Mouse (Mus musculus) CD4-positive, CD25-positive, alpha-beta regulatory T cell, adult 4 months (primary cell): ENCODE measurements around the gene Vars. TPM values are rescaled to one million over a fixed set of nuclear protein-coding genes. Genes with fewer than 3 reads are reported as not detected.
"Not testable (repeated sequence)": the region's sequence is repeated elsewhere in the genome, so short reads cannot be mapped to it uniquely, and the experiment has no call there.

ENCODE experiments used
- ATAC-seq: one replicate; pipeline ENCODE4 v1.8.0; 2017
- polyA plus RNA-seq, 2 experiments: library from polyadenylated mRNA; unstranded; fragments of 100-300 nt; shearing (Covaris generic); gene quantifications; one replicate each; pipeline ENCODE4 v1.2.1; 2017

The Vars gene
- polyA plus RNA-seq, 2 experiments from 2014 or later, result 28.4 to 31.6 TPM

GRCm38 (mm10) chr17:34972069-34972749, 28.6 kb upstream of the Vars start, which contains the start of the genes Hspa1a and Hspa1l:
TSS of gene Hspa1a (minus strand) at chr17:34972156.
TSS of gene Hspa1l (plus strand) at chr17:34972703.
- peak; percentile 95 for ATAC-seq

DNA sequence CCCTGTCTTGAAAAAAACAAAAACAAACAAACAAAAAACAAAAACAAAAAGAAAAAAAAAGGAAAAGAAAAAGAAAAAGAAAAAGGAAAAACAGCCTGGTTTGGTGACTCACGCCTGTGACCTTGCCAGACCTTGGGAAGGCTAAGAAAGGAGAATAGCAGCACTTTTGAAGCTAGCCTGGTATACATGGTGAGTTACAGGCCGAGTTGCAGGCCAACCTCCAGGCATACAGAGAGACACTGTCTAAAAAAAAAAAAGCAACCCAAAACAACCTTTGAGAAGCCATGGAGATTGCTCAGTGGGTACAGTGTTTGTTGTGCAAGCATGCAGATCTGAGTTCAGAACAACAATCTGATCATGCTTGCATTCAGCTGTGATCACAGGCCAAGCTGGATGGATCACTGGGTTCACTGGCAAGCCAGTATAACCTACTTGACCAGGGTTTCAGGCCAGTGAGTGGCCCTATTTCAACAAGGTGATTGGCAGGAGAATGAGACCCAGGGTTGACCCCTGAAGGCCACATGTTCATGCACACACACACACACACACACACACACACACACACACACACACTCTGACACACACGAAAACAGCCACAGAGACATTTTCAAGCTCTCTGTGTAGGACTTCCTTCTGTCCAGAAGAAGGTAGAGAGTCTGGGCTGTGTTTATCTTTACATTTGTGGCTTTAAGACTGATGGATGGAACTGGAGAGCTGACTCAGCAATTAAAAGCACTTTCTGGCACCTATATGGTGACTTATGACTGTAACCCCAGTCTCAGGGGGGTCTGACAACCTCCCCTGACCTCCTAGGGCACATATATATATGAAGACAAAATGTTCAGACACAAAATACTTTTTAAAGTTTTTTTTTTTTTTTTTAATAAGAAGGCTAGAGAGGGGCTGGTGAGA, 24.9 kb upstream of the Vars start:
- ATAC-seq, result no peak

- no peak for ATAC-seq
Observed at GRCm38 (mm10) chr17:34977000-34977399, 23.8 kb upstream of the Vars start.

DNA sequence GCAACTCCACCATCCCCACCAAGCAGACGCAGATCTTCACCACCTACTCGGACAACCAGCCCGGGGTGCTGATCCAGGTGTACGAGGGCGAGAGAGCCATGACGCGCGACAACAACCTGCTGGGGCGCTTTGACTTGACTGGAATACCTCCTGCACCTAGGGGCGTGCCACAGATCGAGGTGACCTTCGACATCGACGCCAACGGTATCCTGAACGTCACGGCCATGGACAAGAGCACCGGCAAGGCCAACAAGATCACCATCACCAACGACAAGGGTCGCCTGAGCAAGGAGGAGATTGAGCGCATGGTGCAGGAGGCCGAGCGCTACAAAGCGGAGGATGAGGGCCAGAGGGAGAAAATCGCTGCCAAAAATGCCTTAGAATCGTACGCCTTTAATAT, 22.5 kb upstream of the Vars start:
- ATAC-seq, result no peak

DNA sequence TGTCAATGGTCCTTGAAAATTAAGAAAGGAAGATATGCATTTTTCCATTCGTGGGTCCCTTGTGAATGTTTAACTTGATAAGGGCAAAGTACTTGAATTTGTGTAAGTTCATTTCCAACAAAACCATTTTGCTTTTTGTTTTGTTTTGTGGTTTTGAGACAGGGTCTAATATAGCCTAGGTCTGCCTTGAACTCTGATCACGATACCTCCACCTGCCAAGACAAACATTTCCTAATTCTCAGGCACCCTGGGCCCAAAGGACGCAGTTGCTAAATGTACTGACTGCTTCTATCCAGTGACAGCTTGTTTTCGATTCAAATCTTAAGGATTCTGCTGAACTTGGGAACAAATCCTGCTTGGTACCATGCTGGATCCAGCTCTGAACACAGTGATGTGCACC, 21.2 kb upstream of the Vars start:
- no peak for ATAC-seq

GRCm38 (mm10) chr17:34980655-34981054, 20.1 kb upstream of the Vars start:
- peak; percentile 56 for ATAC-seq

GRCm38 (mm10) chr17:34981690-34982180, 19.1 kb upstream of the Vars start, which contains the start of gene Lsm2:
TSS of gene Lsm2 (plus strand) at chr17:34981862.
- peak; percentile 84 for ATAC-seq

- no peak for ATAC-seq
Observed at GRCm38 (mm10) chr17:34982328-34982727, 18.5 kb upstream of the Vars start.

- peak; percentile 28 for ATAC-seq
Observed at GRCm38 (mm10) chr17:34984218-34984617, 16.6 kb upstream of the Vars start.

DNA sequence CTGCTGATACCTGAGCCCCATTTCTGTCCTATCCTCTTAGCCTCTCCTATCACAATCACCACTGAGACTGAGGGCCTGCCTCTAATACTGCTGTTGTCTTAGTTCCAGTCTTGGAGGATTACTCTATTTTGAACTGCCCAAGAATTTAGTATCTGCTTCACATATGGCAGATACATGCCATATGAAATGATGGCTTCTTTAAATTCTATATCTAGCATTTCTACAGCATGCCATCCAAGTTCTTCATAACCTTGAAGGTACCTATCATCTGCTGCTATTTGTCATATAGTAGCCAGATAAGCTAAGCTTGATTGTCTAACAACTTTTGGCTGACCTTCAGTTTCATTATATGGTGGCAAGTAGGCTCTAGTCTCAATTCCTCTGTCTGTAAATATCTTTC, 6.0 kb upstream of the Vars start:
- ATAC-seq, result no peak

DNA sequence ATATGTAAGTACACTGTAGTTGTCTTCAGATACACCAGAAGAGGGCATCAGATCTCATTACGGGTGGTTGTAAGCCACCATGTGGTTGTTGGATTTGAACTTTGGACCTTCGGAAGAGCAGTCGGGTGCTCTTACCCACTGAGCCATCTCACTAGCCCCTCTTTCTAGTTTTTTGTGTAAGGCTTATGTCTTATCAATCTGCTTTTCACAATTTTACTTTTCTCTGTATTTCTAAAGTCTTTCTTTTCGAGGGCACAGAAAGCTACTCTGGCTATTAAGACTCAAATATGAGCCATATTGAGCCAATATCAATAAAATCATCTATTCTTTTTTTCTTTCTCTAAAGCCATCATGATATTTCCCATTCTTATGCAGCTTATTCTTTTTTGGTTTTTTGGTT, 5.6 kb upstream of the Vars start:
- not testable (repeated sequence) for ATAC-seq

- not testable (repeated sequence) for ATAC-seq
Observed at GRCm38 (mm10) chr17:34995927-34996326, 4.9 kb upstream of the Vars start.

GRCm38 (mm10) chr17:34996411-34997141, 4.2 kb upstream of the Vars start:
- no peak for ATAC-seq

DNA sequence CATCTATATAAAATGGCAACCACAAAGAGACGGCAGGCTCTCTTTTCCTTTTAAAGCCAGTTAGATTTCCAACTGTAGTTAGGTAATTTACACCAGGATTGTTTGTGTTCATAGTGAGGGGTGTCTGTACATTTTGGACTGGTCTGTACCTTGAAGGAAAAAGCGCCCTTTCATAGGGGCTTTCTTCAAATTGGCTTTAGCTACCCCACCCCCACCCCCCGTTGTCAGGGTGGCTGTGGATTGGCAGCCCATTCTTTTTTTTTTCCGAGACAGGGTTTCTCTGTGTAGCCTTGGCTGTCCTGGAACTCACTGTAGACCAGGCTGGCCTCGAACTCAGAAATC, 3.7 kb upstream of the Vars start:
- ATAC-seq, result no peak

GRCm38 (mm10) chr17:34998526-34999430, 2.0 kb upstream of the Vars start:
- ATAC-seq, result no peak

DNA sequence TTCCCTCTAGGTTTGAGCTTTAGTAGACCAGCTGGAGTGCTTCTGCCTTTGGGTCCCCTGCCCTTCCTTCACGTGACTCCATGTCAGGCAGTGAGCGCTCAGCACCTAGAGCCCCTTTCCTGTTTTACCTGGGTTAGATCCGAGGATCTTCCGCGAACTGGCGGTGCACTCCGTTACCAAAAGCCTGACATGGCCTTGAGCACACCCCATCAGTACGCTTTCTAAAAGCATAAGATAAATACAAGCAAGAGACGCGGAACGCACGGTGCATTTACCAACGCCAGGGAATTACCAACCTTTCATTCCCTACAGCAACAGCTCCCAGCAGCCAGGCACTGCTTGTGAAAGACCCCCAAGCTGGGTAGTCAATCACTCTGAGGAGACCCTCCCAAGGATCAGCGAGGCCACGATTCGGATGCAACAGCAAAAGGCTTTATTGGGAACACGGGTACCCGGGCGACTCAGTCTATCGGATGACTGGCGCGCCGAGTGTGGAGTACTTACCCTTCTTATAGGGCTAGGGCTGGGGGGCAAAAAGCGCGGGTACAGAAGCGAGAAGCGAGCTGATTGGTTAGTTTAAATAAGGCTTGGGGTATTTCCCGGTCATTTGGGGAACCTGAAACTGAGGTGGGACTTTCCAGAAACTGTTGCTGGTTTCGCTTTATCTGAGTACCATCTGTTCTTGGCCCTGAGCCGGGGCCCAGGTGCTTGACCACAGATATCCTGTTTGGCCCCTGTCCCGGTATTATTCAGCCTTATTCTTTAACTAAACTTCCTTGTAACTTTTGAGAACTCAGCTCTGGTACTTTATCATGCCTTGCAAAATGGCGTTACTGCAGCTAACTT, 693 bp upstream of the Vars start:
- peak; percentile 31 for ATAC-seq

DNA sequence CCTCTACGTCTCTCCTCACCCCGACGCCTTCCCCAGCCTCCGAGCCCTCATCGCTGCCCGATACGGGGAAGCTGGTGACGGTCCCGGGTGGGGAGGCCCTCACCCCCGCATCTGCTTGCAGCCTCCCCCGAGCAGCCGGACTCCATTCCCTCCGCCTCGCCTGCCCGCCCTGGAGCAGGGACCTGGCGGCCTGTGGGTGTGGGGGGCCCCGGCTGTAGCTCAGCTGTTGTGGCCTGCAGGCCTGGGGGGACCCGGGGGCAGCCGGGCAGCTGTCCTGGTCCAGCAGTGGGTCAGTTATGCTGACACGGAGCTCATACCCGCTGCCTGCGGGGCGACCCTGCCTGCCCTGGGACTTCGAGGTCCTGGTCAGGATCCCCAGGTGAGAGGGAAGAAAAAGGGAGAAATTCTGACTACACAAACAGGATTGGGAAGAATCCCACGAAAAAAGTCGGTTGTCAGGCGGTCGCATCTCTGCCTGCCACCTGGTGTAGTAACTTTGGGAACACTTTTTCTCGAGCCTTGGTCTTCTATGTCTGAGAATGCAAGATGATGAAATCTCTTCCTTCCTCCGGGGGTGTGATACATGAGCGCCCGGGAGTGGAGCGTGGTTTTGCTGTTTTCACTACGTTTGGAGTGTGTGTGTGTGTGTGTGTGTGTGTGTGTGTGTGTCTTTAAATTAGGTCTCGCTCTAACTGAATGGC, 815 bp downstream of the Vars start:
- no peak for ATAC-seq

DNA sequence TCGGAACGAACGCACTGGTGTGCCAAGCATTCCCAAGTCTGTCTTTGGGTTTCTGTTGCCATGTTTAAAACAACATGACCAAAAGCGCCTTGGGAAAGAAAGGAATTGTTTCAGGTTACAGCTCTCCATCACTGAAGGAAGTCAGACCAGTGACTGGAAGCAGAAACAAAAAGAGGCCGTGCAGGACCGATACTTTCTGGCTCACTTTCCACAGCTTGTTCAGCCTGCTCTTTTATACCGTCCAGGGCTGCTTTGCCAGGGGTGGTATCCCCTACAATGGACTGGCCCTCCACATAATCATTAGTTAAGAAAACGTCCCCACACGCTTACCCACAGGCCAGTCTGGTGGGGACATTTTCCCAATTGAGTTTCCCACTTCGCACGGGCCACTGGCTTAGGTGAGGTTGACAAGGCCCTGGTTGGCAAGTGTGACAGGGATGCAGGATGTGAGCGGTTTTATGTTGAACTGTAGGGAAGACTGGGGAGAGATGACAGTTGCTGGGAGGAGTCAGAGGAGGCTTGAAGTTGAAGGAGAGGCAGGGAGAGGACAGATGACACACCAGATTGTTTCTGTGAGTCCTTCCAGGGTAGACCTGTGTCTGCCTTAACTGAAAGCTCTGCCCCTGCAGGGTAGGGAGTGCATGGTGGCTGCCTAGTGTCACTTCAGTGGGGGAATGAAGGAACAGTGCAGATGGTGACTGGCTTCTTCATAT, 1.5 kb downstream of the Vars start:
- peak; percentile 19 for ATAC-seq

DNA sequence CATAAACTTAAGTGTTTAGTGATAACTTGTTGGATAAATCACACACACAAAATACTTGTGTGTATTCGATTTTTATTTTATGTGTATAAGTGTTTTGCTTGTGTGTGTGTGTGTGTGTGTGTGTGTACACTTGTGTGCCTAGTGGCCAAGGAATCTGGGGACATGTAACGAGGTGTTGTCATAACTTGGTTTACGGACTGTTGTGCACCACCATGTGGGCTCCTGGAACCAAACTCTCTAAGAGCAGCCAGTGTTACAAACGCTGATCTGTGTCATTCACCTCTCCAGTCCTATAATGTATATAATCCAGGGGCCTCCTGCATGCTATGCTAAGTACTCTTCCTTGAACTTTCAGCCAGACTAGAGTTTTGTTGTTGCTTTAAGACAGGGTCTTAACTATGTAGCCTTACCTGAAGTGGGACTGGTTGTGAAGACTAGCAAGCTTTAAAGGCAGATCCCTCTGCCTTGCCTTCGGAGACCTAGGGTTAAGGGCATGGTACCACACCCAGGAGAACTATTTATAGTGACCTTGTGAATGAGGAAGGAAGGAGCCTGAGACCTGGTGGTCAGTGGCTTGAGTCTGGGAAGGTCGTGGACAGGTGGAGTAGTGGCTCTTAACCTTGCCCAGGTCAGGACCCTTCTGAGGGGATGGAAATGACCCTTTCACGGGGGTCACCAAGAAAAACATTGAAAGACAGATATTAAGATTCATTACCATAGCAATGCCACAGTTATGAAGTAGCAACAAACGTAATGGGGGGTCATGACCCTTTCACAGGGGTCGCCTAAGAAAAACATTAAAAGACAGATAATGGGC, 2.4 kb downstream of the Vars start:
- ATAC-seq, result no peak
